Mouse (Mus musculus) urinary bladder, postnatal 10 days (tissue): ENCODE measurements at regions not wholly inside any gene's neighbourhood (a gene's known extent, or its start where the extent isn't known, plus 50 kb on each side); places are given as distances from the start of the nearest gene placed in this dataset.

ENCODE experiments used
- DNase-seq: peaks from one replicate; pipeline ENCODE4 v3.0.0; 2022; ENCODE audit warnings: low spot score

GRCm38 (mm10) chr4:47622851-47623743, 148.6 kb downstream of the Sec61b start:
- no peak for DNase-seq

GRCm38 (mm10) chr4:47630006-47630405, 155.5 kb downstream of the Sec61b start:
- no peak for DNase-seq

- DNase-seq: no peak
Observed at GRCm38 (mm10) chr4:47630427-47630826, 156.0 kb downstream of the Sec61b start.

GRCm38 (mm10) chr4:47638876-47639494, 164.5 kb downstream of the Sec61b start:
- DNase-seq: no peak

- no peak for DNase-seq
Observed at GRCm38 (mm10) chr4:47645093-47645492, 170.6 kb downstream of the Sec61b start.

- DNase-seq: no peak
Observed at GRCm38 (mm10) chr4:47648701-47649100, 174.2 kb downstream of the Sec61b start.

GRCm38 (mm10) chr4:47649951-47650350, 175.5 kb downstream of the Sec61b start:
- no peak for DNase-seq

GRCm38 (mm10) chr4:47651521-47651920, 177.1 kb downstream of the Sec61b start:
- no peak for DNase-seq

- no peak for DNase-seq
Observed at GRCm38 (mm10) chr4:47653143-47653542, 178.7 kb downstream of the Sec61b start.

- no peak for DNase-seq
Observed at GRCm38 (mm10) chr4:47669519-47669918, 195.1 kb downstream of the Sec61b start.

- no peak for DNase-seq
Observed at GRCm38 (mm10) chr4:47670476-47670875, 196.0 kb downstream of the Sec61b start.

- DNase-seq: no peak
Observed at GRCm38 (mm10) chr4:47671362-47671761, 196.9 kb downstream of the Sec61b start.

GRCm38 (mm10) chr4:47681141-47681540, 206.7 kb downstream of the Sec61b start:
- no peak for DNase-seq

GRCm38 (mm10) chr4:47691207-47691606, 216.7 kb downstream of the Sec61b start:
- no peak for DNase-seq

GRCm38 (mm10) chr4:47692654-47693053, 218.2 kb downstream of the Sec61b start:
- DNase-seq: no peak

- DNase-seq: no peak
Observed at GRCm38 (mm10) chr4:47693221-47693620, 218.8 kb downstream of the Sec61b start.

- DNase-seq: no peak
Observed at GRCm38 (mm10) chr4:47697071-47697470, 222.6 kb downstream of the Sec61b start.

- DNase-seq: no peak
Observed at GRCm38 (mm10) chr4:47698514-47698913, 224.1 kb downstream of the Sec61b start.

- DNase-seq: no peak
Observed at GRCm38 (mm10) chr4:47698926-47699325, 224.5 kb downstream of the Sec61b start.

GRCm38 (mm10) chr4:47703501-47703900, 229.0 kb downstream of the Sec61b start:
- no peak for DNase-seq

GRCm38 (mm10) chr4:47704607-47705006, 230.1 kb downstream of the Sec61b start:
- DNase-seq: no peak

GRCm38 (mm10) chr4:47707966-47708365, 233.5 kb downstream of the Sec61b start:
- no peak for DNase-seq

GRCm38 (mm10) chr4:47713387-47713786, 238.9 kb downstream of the Sec61b start:
- DNase-seq: no peak
